Mouse (Mus musculus) MEL (cell line): Measurements from ENCODE around the gene Ccl7.

ENCODE experiments used
- EP300 ChIP-seq, 2 experiments: IDR thresholded peaks; 2 replicates each; pipeline ENCODE4 v1.6.1; 2011; ENCODE audit warnings: improper control_type of control experiment in 2 of 2, low read length in 2 of 2, low read depth in 1 of 2, mild to moderate bottlenecking in 1 of 2
- JUND ChIP-seq: IDR thresholded peaks from 2 replicates; pipeline ENCODE4 v1.6.1; 2011; ENCODE audit warnings: low read depth, mild to moderate bottlenecking, improper control_type of control experiment, low read length
- POLR2AphosphoS2 ChIP-seq: IDR thresholded peaks from 2 replicates; pipeline ENCODE4 v1.6.1; 2011; ENCODE audit warnings: low read length, improper control_type of control experiment

GRCm38 (mm10) chr11:81996172-81996841, 49.2 kb upstream of the Ccl7 start:
- TF ChIP-seq POLR2AphosphoS2 = no peak
- TF ChIP-seq EP300 (IDR thresholded peaks at IDR 0.05; ENCODE audit: low read depth in 1 of 2, low read length in 2 of 2) = no peak
- no peak; the same call in 1 of the 2 replicates for TF ChIP-seq JUND
